Mouse (Mus musculus): ENCODE data around the gene Actrt3.

The Actrt3 gene

DNA sequence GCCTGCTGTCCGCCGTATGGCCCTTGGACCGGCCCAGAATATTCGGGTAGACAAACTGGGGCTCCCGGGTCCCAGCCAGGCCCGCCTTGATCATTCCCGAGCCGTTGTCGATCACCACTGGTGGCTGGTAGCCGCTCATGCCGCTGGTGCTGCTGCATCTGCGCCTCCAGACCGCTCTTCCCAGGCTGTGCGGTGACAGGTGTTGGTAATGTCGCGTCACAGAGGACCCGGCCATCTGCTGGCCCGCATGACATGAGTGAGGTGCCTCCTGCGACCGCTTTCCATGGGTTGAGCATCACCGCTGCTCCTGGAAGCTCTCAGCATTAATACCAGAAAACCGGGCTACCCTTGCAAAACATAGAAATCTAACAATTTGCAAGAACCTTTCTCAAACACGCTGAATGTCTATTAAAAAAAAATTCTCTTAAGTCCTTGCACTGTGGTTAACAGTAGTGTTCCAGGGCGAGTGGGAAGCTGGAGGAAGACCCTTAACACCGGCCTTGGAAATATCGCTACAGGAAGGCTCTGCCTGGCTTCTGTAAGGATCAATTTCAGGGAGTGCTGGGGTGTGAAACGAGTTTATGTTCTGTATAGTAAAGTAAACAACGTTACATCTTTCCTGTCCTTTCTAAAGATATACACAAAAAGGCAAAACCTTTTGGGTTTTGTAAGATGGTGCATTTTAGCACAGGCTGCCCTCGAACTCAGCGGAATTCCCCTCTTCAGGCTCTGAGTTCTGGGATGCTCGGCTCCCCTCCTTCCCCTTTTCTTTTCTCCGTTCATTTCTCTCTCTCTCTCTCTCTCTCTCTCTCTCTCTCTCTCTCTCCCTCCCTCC lies at the start of gene Actrt3:
Gene Actrt3 (minus strand): TSS at position 229 of the 835 bp plus-strand sequence.
- DNase-seq: peak; percentile 82 to 84

DNA sequence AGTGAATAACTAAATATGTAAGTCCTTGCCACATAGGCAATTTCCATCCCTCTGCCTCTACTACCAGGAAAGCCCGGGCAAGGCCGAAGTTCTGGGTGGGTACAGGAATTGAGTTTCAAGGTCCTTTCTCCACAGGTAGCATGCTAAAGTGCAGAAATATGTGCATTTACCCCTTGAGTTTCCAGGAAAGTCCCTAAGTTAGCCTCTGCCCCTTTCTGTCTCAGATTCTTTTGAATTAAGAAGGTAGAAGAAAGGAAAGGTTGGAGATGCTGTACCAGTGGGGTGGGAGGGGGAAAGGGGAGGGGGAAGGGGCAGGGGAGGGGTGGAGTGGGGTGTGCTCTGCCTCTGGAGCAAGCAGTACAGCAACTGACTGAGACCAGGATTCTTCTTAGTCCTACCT lies 48.7 kb upstream of the Actrt3 start:
- no peak for DNase-seq

DNA sequence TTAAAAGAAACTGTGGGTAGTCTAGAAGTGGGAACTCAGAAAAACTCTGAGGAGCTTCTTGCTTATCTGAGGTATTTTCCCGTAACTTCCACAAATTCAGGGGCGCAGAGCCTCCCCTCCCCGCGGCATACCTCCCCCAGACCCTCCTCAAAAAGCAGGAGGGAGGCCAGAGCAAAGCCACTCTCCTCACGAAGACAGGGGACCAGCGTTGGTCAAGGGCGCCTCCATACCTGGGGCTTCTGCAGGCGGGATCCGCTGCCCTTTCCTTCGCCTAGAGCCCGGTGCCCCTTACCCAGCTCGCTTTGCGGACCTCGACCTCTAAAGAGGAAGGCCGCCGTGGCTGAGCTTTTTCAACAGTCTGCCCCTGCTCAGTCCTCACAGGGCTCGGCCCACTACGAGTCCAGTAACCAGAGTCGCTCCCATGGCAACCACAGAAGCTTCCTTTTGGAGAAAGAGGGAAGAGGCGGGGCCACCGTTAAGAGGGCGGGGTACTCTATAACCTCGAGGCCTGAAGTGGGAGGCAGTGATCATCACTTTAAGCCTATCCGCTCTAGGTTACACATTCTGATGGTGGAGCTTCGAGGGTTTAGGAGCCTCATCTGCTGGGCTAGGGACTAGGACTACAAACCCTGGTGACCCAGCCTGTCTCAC lies 47.8 kb upstream of the Actrt3 start, which contains the start of gene Lrrc34:
Gene Lrrc34 (minus strand): TSS at position 430 of the 651 bp plus-strand sequence.
- DNase-seq: peak in 1 of 2 experiments; percentile 15

DNA sequence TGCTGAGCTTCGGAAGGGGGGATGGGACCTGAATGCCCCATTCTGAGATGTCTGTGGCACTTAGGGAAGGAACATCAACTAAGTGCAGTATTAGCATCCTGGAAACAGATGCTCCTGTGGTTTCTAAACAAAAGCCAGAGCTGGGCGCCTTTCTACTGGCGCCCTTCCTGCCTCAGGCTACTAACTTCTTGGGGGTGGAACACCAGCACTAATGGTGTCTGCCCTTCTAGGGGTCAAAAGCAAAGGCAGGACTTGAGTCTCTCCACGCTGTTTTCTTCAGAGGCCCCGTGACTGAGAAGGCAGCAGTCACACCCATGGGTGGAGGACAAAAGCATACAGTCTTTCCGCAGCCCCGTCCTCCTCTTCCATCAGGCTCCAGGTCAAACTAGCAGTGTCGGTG lies 47.0 kb upstream of the Actrt3 start:
- DNase-seq: no peak

DNA sequence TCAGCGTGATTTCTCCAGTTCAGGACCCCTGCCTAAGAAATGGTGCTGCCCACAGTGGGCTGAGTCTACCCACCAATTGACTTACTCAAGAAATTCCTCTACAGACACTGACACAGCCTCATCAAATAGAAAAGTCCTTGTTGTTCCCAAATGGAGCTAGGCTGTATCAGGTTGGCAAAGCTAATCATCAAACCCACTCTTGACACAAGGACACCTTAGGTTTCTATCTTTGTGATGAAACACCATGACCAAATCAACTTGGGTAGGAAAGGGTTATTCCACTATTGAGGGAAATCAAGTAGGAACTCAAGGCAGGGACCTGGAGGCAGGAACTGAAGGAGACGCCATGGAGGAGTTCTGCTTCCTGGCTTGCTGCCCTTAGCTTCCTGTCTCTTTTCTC lies 44.5 kb upstream of the Actrt3 start, which contains the start of gene Lrriq4:
Gene Lrriq4 (plus strand): TSS at position 301 of the 400 bp plus-strand sequence.
- DNase-seq: peak in 1 of 2 experiments; percentile 15

DNA sequence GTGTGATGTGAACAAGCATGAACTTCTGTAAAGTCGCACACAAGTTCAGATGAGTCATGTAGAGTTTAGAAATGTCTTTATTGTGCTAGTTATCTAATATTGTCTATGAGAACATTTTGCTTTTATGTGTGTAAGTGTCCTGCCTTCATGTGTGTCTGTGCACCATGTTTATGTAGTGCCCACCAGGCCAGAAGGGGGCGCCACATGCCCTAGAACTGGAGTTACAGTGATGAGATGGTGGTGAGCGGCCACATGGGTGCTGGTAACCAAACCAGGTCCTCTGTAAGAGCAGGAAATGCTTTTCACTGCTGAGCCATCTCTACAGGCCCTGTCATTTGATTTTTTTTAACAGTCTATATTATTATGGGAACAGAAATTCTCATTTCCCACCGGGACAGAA lies 35.9 kb upstream of the Actrt3 start:
- peak in 1 of 2 experiments; percentile 8 for DNase-seq

DNA sequence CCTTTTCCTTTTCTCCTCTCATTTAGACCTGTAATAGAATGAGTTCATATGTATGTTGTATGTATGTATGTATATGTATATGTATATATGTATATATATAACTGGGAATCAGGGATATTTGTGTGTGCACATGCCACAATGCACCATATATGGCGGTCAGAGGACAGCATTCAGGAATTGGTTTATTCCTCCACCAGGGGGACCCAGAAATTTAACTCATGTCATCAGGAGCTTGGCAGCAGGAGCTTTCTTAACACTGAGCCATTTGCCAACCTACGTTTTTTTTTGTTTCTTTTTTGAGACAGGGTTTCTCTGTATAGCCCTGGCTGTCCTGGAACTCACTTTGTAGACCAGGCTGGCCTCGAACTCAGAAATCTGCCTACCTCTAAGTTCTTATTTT lies 33.9 kb upstream of the Actrt3 start:
- DNase-seq: no peak

DNA sequence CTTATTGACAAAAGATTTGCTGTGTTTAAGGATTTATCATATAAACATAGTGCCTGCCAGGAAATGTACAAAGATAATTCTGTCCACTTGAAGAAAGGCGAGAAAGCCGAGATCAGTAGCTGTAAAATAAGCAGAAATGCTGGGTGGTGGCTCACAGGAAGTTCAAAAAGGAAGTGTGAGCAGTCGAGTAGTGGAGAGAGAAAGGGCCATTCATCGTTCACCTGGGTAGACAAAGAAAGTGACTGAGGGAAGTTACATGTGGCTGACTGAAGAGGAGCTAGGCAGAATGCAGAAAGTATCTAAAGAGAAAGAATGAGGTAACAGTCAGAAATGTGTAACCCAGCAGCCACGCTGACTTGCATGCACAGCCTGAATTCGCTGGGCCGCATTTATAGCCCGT lies 20.4 kb upstream of the Actrt3 start:
- DNase-seq: no peak

DNA sequence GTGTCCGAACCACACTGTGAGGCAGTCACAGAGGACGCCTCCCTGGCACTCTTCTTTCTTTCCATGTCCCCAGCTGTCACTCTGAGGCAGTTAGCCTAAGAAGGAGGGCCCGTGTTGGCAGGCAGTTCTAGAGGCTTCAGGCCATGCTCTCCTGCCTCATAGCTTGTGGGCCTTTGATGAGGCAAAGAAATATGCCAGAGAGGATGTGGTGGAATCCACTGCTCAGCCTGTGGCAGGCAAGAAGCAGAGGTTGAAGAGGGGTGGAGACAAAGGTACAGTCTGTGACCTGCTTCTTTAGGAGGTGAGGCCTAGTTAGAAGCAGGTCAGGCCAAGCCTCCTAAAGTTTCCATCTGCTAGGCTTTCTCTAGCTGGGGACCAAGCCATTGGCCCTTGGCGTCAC lies 11.2 kb upstream of the Actrt3 start:
- no peak for DNase-seq

DNA sequence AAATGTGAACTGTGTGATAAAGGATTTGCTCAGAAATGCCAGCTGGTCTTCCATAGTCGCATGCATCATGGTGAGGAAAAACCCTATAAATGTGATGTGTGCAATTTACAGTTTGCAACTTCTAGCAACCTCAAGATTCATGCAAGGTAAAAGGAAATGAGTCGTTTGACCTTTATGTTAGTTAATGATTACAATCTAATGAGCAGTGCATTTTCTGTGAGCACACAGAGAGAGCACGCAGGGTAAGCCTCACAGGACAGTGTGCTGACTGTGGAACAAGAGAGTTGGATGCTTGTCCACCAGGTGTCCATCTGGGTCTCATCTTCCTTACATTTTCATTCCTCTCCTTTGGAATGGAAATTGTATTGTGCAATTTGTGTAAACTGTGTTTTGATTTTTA lies 9.3 kb upstream of the Actrt3 start:
- DNase-seq: no peak

DNA sequence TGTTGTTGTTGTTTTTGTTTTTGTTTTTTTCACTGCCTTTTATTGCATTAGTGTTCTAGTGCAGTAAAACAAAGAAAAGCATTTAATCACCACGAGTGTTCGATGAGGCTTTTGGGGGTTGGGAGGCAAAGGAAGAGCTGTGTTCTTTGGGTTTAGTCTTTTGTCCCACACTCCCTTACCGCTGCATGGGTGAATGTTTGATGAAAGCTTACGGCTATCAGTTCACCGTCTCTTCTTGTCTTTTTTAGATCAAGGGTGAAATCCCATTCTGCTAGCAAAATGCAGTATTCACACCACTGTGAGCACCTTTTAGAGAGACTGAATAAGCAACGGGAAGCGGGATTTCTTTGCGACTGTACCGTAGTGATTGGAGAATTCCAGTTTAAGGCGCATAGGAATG lies 3.5 kb upstream of the Actrt3 start:
- no peak for DNase-seq

DNA sequence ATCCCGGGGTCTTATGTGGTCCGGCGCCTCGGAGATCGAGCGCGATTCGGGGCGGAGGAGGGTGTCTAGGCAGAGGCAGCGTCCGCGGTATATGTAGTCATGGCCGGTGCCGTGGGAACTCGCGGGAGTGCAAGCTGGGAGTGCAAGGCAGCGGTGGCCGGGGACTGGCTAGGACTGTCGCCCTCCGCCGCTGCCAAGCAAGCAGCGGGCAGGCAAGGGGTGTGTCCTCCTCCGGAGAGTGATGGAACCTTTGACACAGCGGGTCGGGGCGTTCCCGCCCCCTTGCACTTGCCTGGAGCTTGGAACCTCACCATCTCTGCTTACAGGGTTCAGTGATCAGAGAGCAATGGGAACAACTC lies 3.0 kb upstream of the Actrt3 start:
- DNase-seq: no peak

DNA sequence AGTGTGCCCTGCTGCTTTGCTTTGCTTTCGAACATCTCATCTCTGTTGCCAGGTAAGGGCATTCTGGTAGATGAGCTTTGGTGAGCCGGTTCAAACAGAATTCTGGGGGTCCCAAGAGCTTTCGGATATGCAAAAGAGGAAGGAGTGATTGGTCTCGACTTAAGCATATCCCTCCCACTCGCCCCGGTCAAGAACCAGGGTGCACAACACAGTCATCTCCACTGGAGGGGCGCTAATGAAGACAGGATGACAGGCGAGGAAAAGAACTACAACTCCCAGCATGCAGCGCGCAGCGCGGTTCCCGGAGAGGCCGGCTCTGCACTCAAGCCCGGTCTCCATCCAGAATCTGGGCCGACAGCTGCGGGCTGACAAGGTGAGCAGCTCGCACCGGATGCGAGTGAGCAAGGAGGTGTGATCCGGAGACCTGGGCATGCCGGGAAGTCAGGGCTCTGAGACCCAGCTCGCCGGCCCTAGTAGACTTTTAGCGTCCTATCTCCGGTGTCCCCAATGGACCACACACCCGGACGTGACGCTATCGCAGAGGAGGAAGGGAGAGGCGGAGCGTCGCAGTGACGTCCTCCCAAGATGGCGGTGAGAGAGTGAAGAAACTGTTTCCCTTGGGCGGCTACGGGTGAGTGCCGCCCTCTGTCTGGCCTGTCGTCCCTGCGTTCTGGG lies 2.5 kb upstream of the Actrt3 start, which contains the start of gene Mynn:
Gene Mynn (plus strand): TSS at position 1 of the 675 bp plus-strand sequence.
- DNase-seq: peak; percentile 97 to 100

DNA sequence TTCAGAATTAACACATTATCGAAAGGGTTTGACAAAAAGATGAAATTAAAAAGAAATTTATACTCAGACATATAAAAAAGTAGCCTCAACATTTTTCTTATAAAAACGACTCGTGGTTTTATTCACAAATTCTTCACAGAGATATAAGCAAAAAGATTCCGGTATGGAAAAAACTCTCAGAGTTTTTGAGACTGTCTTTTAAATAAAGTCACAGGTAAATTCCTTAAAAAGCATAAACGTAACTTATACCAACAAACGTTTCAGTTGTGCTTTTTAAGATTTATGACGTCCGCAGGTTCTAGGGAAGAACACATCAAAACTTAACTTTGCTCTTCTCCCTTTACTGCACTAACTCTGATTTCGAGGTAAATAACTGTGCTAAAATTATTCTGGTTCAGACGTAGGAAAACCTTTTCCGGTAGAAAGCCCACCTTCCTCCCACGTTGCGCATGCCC lies 1.9 kb upstream of the Actrt3 start:
- no peak for DNase-seq

DNA sequence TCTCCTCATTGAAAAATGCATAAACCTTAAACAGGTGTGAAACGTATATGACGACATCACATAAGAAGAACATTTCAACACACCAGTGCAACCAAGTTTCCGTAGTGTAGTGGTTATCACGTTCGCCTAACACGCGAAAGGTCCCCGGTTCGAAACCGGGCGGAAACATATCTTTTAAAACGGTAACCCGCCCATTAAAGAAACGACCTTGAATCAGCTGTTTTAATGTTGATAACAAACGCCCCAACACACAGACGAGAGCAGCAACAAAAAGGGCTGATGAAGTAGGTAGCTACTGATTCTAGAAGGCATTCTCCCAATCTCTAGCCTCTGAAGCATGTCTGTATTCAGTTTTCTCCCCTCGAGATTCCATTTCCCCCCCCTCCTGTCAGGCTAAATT lies 1.4 kb upstream of the Actrt3 start:
- DNase-seq: peak; percentile 90 to 93

DNA sequence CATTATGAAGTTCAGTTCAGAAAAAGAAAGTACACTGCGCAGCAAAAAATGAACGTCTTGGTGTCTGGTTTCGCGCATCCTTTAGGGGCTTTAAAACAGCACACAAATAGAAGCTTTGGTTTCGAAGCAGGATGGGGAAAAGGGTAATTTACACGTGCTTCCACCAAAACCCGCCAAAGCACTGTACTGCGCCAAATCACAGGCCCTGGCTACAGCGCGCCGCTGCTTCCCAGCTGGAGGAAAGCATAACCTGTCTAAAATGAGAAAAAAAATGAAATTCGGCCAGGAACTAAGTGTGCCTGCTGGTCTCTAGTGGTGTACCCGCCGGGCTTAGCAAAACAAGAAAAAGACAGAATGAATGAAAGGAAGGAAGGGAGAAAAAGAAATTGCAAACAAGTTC lies 978 bp upstream of the Actrt3 start:
- peak; percentile 59 to 68 for DNase-seq

DNA sequence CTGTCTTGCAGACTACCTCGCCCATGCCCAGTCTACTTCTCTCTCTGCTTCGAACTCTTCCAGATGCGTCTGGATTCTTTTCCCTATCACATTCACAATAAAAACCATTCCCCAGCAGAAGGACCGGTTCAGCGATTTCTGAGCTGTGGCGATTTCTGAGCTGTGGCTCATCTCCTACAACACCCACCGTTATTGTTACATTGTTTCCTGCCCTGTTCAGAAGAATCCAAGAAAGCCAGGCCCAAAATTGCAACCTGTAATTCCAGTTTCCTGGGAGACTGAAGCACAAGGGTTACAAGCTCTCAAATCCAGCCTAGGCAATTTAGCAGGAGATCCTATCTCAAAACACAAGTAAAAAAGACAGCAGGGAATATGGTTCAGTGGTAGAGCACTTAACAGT lies 2.5 kb downstream of the Actrt3 start:
- DNase-seq: no peak

DNA sequence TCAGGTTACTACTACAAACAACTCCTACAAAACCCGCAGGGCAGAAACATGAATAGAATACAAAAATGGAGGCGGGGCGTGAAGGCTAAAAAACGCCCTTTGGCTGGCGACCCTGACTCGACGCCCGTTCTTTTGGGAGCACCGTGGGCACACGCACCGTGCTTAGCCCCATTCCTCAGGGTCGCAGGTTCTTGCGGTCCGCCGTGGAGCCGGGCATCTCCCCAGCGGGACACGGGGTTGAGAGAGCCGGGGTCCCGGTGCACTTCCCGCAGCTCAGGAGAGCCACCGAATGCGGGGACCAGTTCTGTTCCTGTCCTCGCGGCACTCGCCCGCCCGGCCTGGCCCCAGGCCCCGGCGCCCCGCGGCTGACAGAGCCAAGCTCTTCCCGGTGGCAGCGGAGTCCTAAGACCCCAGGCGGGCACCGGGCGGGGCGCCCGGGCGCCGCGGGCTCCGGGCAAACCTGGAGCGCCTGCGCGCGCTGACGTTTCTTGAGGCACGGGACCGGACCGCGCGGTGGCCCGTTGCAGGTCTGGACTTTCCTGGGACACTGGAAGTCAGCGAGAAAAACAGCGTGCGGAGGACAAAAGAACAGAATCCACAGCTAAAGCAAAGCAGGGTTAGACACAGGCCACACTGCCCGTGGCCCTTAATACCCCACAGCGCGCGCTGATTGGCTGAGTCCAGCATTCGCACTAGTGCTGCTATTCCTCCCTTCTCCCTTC lies 4.5 kb downstream of the Actrt3 start:
- peak; percentile 73 to 78 for DNase-seq

DNA sequence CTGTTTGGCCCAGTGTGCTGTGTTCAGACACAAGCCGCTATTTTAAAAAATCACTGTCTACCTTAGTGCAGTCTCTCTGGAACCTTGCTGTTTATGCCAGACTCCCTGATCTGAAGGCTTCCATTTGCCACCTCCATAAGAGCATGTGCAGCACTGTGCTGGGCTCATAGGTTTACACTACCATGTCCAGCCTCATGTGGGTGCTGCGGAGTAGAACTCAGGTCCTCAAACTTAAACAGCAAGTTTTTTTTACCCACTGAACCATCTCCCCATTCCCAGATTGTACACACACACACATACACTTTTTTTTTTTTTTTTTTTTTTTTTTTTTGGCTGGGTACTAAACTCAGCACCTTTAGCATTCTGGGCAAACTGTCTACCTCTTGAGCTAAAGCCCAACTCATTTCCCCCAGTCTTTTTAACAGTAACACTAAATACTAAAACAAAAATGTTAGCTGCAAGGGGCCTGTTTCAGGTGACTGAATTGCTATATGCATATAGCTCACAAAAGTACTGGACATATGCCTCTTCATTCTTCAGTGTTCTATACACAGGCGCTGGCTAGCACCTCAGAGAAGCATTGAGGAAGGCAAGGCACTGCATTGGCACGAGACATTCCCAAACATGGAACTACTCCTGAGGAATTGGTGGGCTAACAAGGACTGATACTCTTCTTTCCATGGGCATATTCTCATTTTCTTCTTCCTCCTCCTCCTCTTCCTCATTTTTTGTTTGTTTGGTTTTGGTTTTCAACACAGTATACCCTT lies 5.8 kb downstream of the Actrt3 start:
- DNase-seq: no peak

DNA sequence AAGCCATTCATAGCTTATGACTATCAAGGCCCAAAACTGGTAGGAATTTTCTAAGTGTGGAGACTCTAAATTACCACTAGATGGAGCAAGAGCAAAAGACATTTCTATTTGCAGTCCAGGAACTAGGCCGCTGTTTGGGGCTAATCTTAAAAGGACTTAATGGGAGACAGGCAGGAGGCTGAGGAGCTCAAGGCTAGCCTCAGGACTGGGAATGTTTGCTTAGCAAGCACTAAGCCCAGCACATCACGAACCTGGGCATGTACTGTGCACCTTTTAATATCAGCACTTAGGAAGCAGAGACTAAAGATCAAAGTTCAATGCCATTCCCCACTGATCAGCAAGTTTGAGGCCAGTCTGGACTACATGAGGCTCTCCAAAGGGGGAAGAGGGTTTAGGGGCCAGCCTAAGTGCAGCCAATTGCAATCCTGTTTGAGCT lies 7.3 kb downstream of the Actrt3 start:
- peak; percentile 25 to 31 for DNase-seq

DNA sequence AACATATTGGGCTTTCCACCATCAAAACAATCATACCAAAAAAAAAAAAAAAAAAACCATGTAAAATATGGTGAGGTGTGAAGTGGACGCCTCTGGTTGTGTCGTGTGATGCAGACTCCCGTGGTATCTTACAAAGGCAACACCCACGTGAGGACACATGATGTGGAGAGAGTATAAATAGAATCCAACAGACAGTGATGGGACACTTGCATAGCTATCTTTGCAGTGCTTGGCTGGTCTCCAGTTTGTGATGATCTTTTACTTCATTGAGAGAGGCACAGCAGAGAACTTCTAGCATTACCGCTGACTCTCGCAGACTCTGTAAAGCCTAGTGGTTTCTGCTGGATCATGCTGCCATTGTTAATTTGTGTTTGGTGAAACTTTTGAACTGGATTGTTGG lies 10.9 kb downstream of the Actrt3 start:
- no peak for DNase-seq

DNA sequence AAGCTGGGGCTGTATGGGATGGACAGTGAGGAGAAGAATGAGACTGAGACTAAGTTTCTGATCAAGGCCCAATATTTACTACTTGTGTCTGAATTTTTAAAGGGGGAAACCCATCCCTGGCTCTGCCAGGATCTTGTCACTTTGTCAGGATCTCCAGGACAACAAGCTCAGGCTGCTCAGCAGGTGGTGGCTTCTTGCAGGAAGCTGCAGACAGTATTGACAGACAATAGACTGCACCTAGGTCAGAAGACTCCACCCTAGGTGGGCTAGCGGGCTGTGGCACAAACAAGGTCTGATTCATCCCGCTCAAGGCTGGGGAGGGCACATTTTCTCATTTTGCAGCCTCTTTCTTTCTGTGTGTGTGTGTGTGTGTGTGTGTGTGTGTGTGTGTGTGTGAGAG lies 26.2 kb downstream of the Actrt3 start:
- DNase-seq: no peak

Measured in cerebellum, postnatal 25 days (tissue).